Comparison of ENCODE assay signal across 8 mouse cellular contexts in genomic region chr6:36784682-36785208, GRCm38 (mm10). TPM values are rescaled to one million over a fixed set of nuclear protein-coding genes. Genes with fewer than 3 reads are reported as not detected.
DNase-seq lines count a peak whose midpoint lies in the region; ATAC-seq lines count a peak whose summit lies in the region.
"Had no signal": no experiment of that assay in that cellular context is flagged by ENCODE, and none has a peak within 500 bp of the region (broad histone marks: within the 10 kb centered on the region; RNA-seq: fewer than 3 reads in every experiment).

No protein-coding gene starts in this region.

- peak overlapping the region; percentile 39 for H3K27ac ChIP-seq in midbrain, embryonic 10.5 days (replicated peaks)
- no peak overlapping the region; the same call in 1 of the 2 replicates for H3K27ac ChIP-seq in midbrain, embryonic 11.5 days (ENCODE audit: low read depth, low read length)
- peak overlapping the region; percentile 36 for H3K27ac ChIP-seq in forebrain, embryonic 14.5 days (ENCODE audit: low read depth, low read length)
- peak overlapping the region; percentile 70 for H3K27ac ChIP-seq in limb, embryonic 10.5 days

- H3K27me3 ChIP-seq in midbrain, embryonic 10.5 days (ENCODE audit: low read depth, poor library complexity, severe bottlenecking) = peaks cover 94% of the 10 kb centered on the region
- H3K27me3 ChIP-seq in midbrain, embryonic 11.5 days (ENCODE audit: control insufficient read depth, insufficient read depth, low read length) = peaks cover 40% of the 10 kb centered on the region
- no peaks in the 10 kb centered on the region for H3K27me3 ChIP-seq in forebrain, embryonic 14.5 days (replicated peaks; ENCODE audit: control insufficient read depth, insufficient read depth, low read length)
- H3K27me3 ChIP-seq in limb, embryonic 10.5 days (ENCODE audit: low read depth, poor library complexity, severe bottlenecking) = no peaks in the 10 kb centered on the region

- no peak overlapping the region for H3K4me2 ChIP-seq in midbrain, embryonic 11.5 days
- peak overlapping the region; percentile 1; the same call in 1 of the 2 replicates for H3K4me2 ChIP-seq in forebrain, embryonic 14.5 days (ENCODE audit: low read length)

- peaks cover 33% of the 10 kb centered on the region; the same call in 1 of the 2 replicates for H3K36me3 ChIP-seq in midbrain, embryonic 10.5 days
- H3K36me3 ChIP-seq in midbrain, embryonic 11.5 days (ENCODE audit: control insufficient read depth, insufficient read depth, low read length) = no peaks in the 10 kb centered on the region
- peaks cover 4% of the 10 kb centered on the region; the same call in 1 of the 2 replicates for H3K36me3 ChIP-seq in forebrain, embryonic 14.5 days (ENCODE audit: control insufficient read depth, insufficient read depth, low read length)
- H3K36me3 ChIP-seq in limb, embryonic 10.5 days = peaks cover 92% of the 10 kb centered on the region

- no peak overlapping the region for H3K9ac ChIP-seq in midbrain, embryonic 11.5 days (ENCODE audit: low read length)
- H3K9ac ChIP-seq in forebrain, embryonic 14.5 days (ENCODE audit: low read length) = no peak overlapping the region

- no peak for ATAC-seq in midbrain, embryonic 11.5 days (ENCODE audit: low FRiP score)
- ATAC-seq in forebrain, embryonic 14.5 days = peak; percentile 73

- no peak for DNase-seq in midbrain, embryonic 10.5 days (ENCODE audit: low spot score)
- no peak for DNase-seq in midbrain, embryonic 11.5 days (ENCODE audit: low spot score, missing footprints)
- DNase-seq in forebrain, embryonic 14.5 days (ENCODE audit: low spot score) = peak; percentile 65
- peak; percentile 38 for DNase-seq in limb, embryonic 10.5 days (ENCODE audit: low spot score)
- peak; percentile 85 for DNase-seq in retina, postnatal 1 day
- DNase-seq in lung, postnatal 10 days = no peak
- no peak for DNase-seq in cerebellum, postnatal 36 days
- DNase-seq: thymus, postnatal 4 days had no signal

- 46% methylated on average over 3 of the region's 3 CpGs for WGBS in midbrain, embryonic 10.5 days
- 43% methylated on average over 3 of the region's 3 CpGs for WGBS in midbrain, embryonic 11.5 days
- WGBS in forebrain, embryonic 14.5 days = 11% methylated on average over 3 of the region's 3 CpGs
- WGBS in limb, embryonic 10.5 days = 36% methylated on average over 3 of the region's 3 CpGs

- H3K4me3 ChIP-seq in midbrain, embryonic 10.5 days = no peak overlapping the region
- H3K4me3 ChIP-seq in midbrain, embryonic 11.5 days (ENCODE audit: low read depth, low read length) = no peak overlapping the region
- H3K4me3 ChIP-seq in forebrain, embryonic 14.5 days (ENCODE audit: low read depth, low read length) = no peak overlapping the region
- no peak overlapping the region for H3K4me3 ChIP-seq in limb, embryonic 10.5 days

- peaks cover 73% of the 10 kb centered on the region for H3K4me1 ChIP-seq in midbrain, embryonic 10.5 days
- peaks cover 26% of the 10 kb centered on the region for H3K4me1 ChIP-seq in midbrain, embryonic 11.5 days (ENCODE audit: control insufficient read depth, insufficient read depth, low read length)
- H3K4me1 ChIP-seq in forebrain, embryonic 14.5 days (ENCODE audit: control insufficient read depth, insufficient read depth, low read length) = peaks cover 35% of the 10 kb centered on the region
- H3K4me1 ChIP-seq in limb, embryonic 10.5 days = peaks cover 55% of the 10 kb centered on the region

- no peaks in the 10 kb centered on the region for H3K9me3 ChIP-seq in midbrain, embryonic 10.5 days (replicated peaks)
- H3K9me3 ChIP-seq in midbrain, embryonic 11.5 days (ENCODE audit: control insufficient read depth, low read length) = no peaks in the 10 kb centered on the region
- H3K9me3 ChIP-seq in forebrain, embryonic 14.5 days (replicated peaks; ENCODE audit: control insufficient read depth, low read length) = no peaks in the 10 kb centered on the region
- H3K9me3 ChIP-seq in limb, embryonic 10.5 days (replicated peaks) = no peaks in the 10 kb centered on the region

RNA-seq across cellular contexts. Expression of gene Ptn, which starts 25.3 kb away (rescaled TPM):
- polyA plus RNA-seq in midbrain, embryonic 10.5 days (2016; fragmentation: Nextera tagmentation; extraction: Ambion mirVana) = 154 and 174 TPM in 2 replicates
- polyA plus RNA-seq in midbrain, embryonic 11.5 days (2014; fragmentation: Nextera tagmentation; extraction: Ambion mirVana) = 243 and 244 TPM in 2 replicates
- polyA plus RNA-seq in forebrain, embryonic 14.5 days (2014; fragmentation: Nextera tagmentation; extraction: Ambion mirVana) = 532 and 624 TPM in 2 replicates
- polyA plus RNA-seq in limb, embryonic 10.5 days (2016; fragmentation: Nextera tagmentation; extraction: Ambion mirVana) = 587 and 597 TPM in 2 replicates

Comparison
In these comparisons a context has a peak if more than half of its experiments do, and no peak if none do; other contexts are left out.
1. DNase-seq: peak in forebrain, embryonic 14.5 days (single experiment), limb, embryonic 10.5 days (single experiment) and retina, postnatal 1 day (single experiment); none in midbrain, embryonic 10.5 days (single experiment), midbrain, embryonic 11.5 days (single experiment), lung, postnatal 10 days (single experiment) and cerebellum, postnatal 36 days (0 of 2).